Mouse (Mus musculus) regulatory T cell (primary cell): ENCODE results near the gene Gm20843.
"Not testable (repeated sequence)": the region's sequence is repeated elsewhere in the genome, so short reads cannot be mapped to it uniquely, and the experiment has no call there.

ENCODE experiments used
- in situ Hi-C: fragments of 300-600 bp; cut with MboI, MseI; formaldehyde crosslinking; loops from one replicate; pipeline ENCODE4 v1.15.1; 2025; ENCODE audit warnings: high pct_unique_total_duplicates

Gm20843 gene

DNA sequence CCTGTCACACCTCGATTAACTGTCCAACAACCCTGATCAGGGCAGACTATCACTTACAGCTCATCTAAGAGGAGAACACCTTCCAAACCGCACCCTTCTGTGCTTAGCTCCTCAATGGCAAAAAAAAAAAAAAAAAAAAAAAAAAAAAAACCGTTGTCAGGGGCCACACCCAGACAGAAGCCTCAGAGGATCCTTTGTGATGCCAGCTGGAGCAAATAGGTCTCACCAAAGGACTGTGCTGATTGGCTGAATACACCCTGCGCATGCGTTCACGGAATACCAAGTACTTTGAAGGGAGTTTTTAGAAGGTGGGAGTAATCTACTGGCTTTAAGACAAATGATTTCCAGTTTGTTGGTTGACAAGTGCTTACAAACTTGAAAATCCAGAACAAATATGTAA, at the start of gene Gm20843:
TSS of gene Gm20843 (minus strand) at position 101 of the 400 bp plus-strand sequence.
- in situ Hi-C loops, result not testable (repeated sequence)
